Comparison of ENCODE assay signal across 31 mouse cellular contexts in the genomic region with DNA sequence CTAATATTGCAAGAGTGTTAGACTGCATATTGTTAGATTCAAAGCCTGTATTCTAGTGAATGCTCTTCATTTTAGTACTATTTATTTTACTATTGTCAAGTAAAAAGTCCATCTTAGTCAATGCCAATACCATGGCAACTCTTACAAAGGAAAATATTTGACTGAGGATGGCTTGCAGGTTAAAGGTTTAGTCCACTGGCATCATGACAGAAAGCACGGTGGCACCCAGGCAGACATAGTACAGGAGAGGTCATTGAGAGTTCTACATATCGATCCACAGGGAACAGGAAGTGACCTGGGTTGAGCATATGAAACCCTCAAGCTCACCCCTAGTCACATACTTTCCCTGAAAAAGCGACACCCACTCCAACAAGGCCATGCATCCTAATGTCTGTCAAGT. TPM values are rescaled to one million over a fixed set of nuclear protein-coding genes. Genes with fewer than 3 reads are reported as not detected.
"Had no signal": no experiment of that assay in that cellular context is flagged by ENCODE, and none has a peak within 500 bp of the region (broad histone marks: within the 10 kb centered on the region; RNA-seq: fewer than 3 reads in every experiment).

No protein-coding gene starts in this region.

- H3K27me3 ChIP-seq: forebrain, embryonic 15.5 days had no signal

- H3K36me3 ChIP-seq: embryonic facial prominence, embryonic 10.5 days; embryonic facial prominence, embryonic 12.5 days; embryonic facial prominence, embryonic 13.5 days; embryonic facial prominence, embryonic 15.5 days; forebrain, embryonic 10.5 days; forebrain, embryonic 12.5 days; forebrain, embryonic 15.5 days had no signal

- DNase-seq: cerebellum, adult 2 months; cerebellum, adult 8-10 months; cerebellum, adult 9-10 months; cerebellum, adult 9-11 months; cerebellum, postnatal 10 days; cerebellum, postnatal 14 days; cerebellum, postnatal 25 days; cerebellum, postnatal 36 days; embryo, embryonic 11 days; forebrain, postnatal 0 days; gastrocnemius, adult 2 months; gastrocnemius, postnatal 10 days; gastrocnemius, postnatal 14 days; gastrocnemius, postnatal 25 days; gastrocnemius, postnatal 36 days; heart, adult 11 months; heart, adult 18-20 months; heart, adult 2 months had no signal

- ATAC-seq: forebrain, embryonic 13.5 days; forebrain, embryonic 14.5 days; forebrain, embryonic 15.5 days; forebrain, embryonic 16.5 days; forebrain, postnatal 0 days had no signal

- H3K9ac ChIP-seq: embryonic facial prominence, embryonic 12.5 days; embryonic facial prominence, embryonic 13.5 days; embryonic facial prominence, embryonic 15.5 days; forebrain, embryonic 12.5 days; forebrain, embryonic 13.5 days; forebrain, embryonic 15.5 days; forebrain, postnatal 0 days had no signal

- H3K4me3 ChIP-seq: embryonic facial prominence, embryonic 10.5 days; embryonic facial prominence, embryonic 12.5 days; embryonic facial prominence, embryonic 13.5 days; embryonic facial prominence, embryonic 15.5 days; erythroblast, embryonic 14.5 days; forebrain, embryonic 10.5 days; forebrain, embryonic 12.5 days; forebrain, embryonic 13.5 days; forebrain, embryonic 15.5 days; gastrocnemius, adult 2 months; heart, adult 2 months had no signal

- H3K27ac ChIP-seq: embryonic facial prominence, embryonic 10.5 days; embryonic facial prominence, embryonic 12.5 days; embryonic facial prominence, embryonic 13.5 days; embryonic facial prominence, embryonic 15.5 days; forebrain, embryonic 10.5 days; forebrain, embryonic 12.5 days; forebrain, embryonic 13.5 days; forebrain, embryonic 15.5 days; gastrocnemius, adult 2 months; heart, adult 2 months had no signal

- H3K4me1 ChIP-seq: embryonic facial prominence, embryonic 10.5 days; embryonic facial prominence, embryonic 12.5 days; embryonic facial prominence, embryonic 13.5 days; embryonic facial prominence, embryonic 15.5 days; forebrain, embryonic 10.5 days; forebrain, embryonic 15.5 days had no signal

- H3K4me2 ChIP-seq: embryonic facial prominence, embryonic 12.5 days; embryonic facial prominence, embryonic 13.5 days; embryonic facial prominence, embryonic 15.5 days; forebrain, embryonic 12.5 days; forebrain, embryonic 13.5 days; forebrain, embryonic 15.5 days had no signal

- H3K9me3 ChIP-seq: embryonic facial prominence, embryonic 10.5 days; embryonic facial prominence, embryonic 12.5 days; embryonic facial prominence, embryonic 13.5 days; embryonic facial prominence, embryonic 15.5 days; forebrain, embryonic 10.5 days; forebrain, embryonic 12.5 days; forebrain, embryonic 13.5 days; forebrain, embryonic 15.5 days had no signal

RNA-seq across cellular contexts. Expression of gene Pak3, which starts 13.9 kb away (rescaled TPM):
- total RNA-seq: common myeloid progenitor, adult 5-6 weeks; granulocyte monocyte progenitor cell, adult 5-6 weeks had no signal
- polyA plus RNA-seq: erythroblast, embryonic 14.5 days had no signal
